Mouse (Mus musculus) CD4-positive helper T cell, adult 2 months (primary cell): ENCODE measurements around the gene Aldh1a1.

ENCODE experiments used
- DNase-seq: peaks from one replicate; pipeline ENCODE4 v3.0.0-alpha.2; 2012; ENCODE audit warnings: low read depth, missing footprints, low spot score

The Aldh1a1 gene

DNA sequence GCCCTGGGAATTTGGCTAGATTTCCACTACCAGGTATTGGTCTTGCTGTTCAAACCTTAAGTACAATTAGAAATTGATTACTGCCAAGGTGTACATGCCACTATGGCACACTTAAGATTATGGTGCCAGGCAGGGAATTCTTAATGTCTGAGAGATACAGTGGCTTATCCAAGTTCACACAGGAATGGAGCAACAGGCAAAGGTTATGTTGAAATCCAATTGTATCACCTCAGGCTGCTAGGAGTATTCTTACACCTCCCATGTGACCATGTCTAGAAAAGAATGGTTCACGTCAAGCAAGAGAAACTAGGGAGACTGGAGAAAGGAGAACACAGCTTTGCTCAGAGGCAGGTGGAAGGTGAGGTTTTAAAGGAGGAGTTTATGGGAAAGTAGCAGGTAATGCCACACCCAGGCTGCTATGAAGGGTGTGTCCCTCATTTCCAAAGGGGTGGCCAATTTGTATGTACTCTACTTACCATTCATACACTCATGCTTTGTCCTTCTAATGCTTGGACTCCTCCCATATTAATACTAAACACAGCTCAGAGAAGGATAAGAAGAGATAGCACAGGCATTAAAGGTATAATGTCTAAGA, 160.7 kb downstream of the Aldh1a1 start:
- DNase-seq: no peak

DNA sequence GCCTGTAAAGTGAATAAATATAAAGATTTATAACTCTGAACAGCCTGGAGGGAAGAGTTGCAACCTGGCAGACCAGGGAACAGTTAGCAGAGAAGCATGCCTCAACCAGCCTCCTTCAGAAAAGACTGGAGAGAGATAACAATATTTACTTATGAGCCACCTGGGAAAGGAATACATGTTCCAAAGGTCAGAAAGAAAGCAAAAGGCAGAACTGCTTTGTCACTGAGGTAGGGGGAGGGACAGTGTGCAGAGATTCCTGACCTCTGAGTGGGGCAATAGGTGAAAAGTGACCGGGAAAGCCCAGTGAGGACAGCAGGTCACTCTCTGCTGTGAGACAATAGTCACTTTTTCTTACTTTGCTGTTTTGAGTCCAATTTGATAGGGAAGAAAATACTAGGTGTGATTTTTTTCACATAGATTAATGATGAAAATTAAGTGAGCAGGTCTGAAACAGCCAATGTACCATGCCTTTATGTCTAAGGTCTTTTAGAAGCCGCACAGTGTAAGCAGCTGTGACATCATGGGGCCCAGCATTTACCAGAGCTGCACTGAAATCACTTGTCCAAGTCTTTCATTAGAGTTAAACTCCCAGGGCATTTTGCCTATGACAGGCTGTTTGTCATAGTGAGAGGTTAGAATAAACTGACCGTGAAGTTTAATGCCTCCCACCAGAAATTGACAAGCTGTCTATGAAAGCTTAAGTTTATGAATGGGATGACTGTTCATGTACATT, 161.8 kb downstream of the Aldh1a1 start:
- no peak for DNase-seq

DNA sequence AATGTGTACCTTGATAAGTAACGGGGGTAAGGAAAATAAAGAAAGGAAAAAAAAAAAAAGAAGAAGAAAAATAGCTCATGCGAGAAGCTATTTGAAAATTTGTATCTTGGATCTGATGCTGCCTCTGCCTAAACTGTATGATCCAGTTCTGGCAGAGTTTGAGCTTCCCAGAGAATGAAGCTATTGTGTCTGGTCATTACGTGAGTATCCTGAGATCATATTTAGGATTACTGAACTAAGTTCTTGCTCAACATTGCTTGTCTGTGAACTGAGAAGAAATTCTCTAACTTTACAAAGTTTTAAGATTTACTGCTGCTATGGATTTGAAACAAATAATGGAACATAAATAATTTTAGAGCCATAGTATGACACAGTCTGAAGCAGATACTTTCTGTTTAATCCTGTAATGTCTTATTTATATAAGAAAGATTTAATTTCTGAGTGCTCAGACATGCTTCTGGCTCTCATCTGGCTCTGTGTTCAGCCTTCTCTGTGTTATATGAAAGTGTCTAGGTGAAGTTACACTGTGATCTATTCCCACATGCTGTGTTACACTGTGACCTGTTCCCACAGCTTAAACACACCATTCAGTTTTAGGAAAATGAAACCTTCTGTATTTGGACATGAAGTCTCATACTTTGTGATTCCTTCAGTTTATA, 185.3 kb downstream of the Aldh1a1 start:
- no peak for DNase-seq
